Mouse (Mus musculus) lung, postnatal 10 days (tissue): Measurements from ENCODE around the gene Rad51c.
"Not testable (repeated sequence)": the region's sequence is repeated elsewhere in the genome, so short reads cannot be mapped to it uniquely, and the experiment has no call there.

ENCODE experiments used
- DNase-seq: peaks from one replicate; pipeline ENCODE4 v3.0.0; 2021

Gene Rad51c

DNA sequence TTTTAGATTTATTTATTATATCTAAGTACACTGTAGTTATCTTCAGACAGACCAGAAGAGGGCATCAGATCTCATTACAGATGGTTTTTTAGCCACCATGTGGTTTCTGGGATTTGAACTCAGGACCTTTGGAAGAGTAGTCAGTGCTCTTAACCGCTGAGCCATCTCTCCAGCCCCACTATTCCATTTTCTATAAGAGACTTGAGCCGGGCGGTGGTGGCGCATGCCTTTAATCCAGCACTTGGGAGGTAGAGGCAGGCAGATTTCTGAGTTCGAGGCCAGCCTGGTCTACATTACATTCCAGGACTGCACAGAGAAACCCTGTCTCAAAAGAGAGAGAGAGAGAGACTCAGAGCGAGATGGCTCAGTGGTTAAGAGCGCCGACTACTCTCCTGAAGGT, 27.1 kb upstream of the Rad51c start:
- DNase-seq = not testable (repeated sequence)

DNA sequence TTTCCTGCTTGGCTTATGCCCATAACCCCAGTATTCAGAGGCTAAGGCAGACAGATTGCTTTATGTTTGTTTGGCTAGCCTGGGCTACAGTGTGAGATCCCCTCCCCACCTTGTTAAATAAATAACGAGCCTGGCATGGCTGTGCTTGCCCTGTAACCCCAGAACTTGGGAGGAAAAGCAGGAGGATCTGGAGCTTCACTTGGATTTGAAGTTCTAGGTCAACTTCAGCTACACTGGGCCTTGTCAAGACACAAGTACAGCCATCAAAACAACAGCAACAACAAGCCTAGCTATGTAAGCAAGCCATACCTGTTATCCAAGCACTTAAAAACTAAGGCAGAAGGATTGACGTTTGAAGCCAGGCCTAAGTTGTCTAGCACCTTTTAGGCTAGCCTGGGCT, 25.6 kb upstream of the Rad51c start:
- no peak for DNase-seq

DNA sequence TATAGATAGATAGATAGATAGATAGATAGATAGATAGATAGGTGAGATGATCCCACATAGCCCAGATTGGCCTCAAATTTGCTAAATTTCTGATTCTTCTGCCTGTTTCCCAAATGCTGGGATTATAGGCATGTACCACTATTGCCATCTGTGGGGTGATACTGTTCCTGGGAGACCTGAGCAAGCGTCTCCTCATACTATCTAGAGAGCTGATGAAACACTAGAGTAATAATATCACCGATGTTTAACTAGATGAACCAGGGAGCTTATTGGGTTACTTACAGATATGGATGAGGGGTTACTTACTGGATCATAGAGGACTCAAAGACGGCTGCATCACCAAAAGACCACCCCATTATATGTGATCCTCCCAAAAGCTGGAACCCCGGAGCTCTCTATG, 24.6 kb upstream of the Rad51c start:
- DNase-seq = no peak

DNA sequence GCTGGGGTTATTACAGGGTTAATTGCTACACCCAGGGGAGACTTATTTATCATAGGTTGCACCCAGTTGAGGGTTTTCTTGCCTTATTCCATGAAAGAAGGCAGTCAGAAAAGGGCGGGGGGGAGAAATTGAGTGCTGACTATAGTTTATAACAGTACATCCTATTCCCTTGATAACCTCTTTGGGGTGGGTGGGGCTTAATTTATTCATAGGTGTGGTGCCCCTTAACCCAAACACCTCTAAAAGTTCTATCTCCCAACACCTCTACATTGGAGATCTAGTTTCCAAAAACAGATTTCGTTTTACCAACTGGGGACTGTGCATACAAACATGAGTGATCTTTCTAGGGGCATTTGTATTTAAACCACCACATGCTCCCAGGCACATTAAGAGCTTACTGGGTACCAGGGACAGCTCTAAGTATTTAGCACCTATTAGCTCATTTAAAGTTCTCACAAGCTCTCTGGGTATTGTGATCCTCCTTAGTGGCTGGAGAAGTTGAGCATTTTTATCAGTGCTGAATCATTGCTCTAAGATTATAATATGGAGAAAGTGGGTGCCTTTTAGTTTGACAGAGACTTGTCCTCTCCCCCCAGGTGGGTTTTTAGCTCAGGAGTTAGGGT, 23.4 kb upstream of the Rad51c start:
- no peak for DNase-seq

DNA sequence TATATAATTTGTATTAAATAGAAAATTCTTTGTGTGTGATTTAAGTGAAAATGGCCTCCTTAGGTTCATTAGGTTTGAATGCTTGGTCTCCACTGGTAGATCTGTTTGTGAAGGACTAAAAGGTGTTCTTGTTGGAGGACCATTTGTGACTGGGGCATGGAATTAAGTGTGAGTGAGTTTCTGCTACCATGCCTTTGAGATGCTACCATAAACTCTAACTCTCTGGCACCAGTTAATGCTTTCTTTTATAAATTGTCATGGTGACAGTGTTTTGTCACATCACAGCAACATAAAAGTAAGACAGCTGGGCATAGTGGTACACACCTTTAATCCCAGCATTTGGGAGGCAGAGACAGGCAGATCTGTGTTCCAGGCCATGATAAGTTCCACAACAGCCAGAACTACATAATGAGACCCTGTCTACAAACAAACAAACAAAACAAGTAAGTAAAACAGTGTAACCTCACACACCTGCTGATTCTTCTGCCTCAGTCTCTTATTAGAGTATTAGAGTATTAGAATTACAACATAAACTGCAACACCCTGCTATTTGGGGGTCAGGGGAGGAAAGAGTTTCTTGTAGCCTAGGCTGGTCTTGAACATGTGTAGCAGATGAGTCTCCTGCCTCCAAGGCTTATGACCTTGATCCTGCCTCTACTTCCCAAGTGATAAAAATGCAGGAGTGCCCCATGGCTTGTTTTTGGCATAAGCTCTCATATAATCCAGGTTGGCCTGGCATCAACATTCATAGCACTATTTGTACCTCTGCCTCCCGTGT, 22.7 kb upstream of the Rad51c start:
- no peak for DNase-seq

DNA sequence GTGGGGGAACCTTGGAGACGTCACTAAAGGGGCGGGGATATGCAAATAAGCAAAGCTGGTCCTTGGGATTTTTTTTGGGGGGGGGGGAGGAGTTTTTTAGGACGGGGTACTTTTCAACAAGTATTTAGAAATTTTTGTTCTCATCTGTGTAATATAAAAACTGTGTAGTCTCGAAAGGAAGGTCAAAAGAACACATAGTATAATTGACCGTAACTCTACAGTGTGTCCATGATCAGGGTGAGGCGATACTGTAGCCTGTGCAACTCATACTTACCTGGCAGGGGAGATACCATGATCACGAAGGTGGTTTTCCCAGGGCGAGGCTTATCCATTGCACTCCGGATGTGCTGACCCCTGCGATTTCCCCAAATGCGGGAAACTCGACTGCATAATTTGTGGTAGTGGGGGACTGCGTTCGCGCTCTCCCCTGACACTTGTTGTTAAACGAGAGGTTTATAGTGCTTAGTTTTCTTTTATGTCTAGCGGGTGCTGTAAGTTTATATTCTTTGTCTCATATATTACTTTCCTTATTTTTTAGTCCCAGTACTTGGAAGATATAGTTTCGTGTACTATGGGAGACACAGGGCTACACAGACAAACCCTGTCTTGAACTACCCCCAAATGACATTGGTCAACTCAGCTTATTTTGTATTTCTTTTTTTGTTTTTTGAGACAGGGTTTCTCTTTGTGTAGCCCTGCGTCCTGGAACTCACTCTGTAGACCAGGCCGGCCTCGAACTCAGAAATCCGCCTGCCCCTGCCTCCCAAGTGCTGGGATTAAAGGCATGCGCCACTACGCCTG, 21.9 kb upstream of the Rad51c start:
- peak; percentile 94 for DNase-seq

DNA sequence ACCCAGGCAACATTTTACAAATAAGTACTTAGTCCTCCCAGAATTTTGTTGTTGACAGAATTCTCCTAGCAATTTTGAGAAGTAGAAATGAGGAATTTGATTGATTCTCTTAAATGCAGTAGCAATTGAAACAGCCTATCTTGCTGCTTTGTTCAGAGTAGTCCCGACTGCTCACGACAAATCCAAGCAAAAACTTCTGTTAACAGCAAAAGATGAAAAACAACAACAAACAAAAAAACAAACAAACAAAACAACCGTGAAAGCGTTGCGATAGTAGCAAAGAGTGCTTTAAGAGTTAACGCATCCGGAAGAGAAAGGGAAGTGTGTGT, 21.3 kb upstream of the Rad51c start:
- no peak for DNase-seq

DNA sequence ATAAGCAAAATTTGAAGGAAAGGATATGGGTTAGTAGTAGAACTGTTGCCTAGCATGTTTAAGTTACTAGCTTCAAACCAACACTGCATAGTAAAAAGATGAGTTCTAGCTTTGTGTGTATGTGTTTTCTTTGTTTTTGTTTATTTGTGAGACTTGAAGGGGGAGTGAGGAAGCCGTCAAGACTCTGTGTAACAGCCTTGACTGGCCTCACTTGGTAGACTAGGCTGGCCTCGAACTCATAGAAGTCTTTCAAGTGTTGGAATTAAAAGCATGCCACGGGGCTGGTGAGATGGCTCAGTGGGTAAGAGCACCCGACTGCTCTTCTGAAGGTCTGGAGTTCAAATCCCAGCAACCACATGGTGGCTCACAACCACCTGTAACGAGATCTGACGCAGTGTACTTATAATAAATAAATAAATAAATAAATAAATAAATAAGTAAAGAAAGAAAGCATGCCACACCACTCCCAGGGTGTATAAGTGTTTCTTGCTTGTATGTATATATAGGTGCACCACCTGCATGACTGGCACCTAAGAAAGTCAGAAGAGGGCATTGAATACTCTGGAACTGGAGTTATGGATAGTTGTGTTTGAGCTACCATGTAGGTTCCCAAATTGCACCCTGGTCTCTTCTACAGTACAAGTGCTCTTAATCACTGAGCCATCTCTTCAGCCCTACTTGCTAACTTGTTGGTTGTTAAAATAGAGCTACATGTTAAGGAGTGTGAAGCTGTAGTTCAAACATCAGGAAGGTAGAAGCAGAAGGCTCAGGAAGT, 19.0 kb upstream of the Rad51c start:
- DNase-seq = no peak

DNA sequence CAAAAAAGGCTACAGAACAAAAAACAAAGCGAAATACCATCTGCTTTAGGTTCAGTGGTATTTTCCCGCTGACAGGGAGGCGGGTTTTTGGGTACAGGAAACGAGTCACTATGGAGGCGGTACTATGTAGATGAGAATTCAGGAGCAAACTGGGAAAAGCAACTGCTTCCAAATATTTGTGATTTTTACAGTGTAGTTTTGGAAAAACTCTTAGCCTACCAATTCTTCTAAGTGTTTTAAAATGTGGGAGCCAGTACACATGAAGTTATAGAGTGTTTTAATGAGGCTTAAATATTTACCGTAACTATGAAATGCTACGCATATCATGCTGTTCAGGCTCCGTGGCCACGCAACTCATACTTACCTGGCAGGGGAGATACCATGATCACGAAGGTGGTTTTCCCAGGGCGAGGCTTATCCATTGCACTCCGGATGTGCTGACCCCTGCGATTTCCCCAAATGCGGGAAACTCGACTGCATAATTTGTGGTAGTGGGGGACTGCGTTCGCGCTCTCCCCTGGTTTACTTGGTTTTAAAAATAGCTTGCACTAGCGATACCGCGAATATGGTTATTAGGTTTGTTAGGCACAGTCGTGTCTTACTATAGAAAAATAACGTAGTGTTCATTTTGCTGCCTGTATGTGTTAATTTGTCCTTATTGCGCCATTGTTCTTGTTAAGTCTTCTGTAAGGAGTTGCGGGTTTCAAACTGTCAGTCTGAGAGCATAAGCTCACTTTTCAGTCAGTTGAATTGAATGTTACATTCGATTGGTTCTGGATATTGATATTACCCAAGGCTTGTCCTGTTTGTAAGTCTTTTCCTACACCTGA, 18.0 kb upstream of the Rad51c start:
- DNase-seq = peak; percentile 89

DNA sequence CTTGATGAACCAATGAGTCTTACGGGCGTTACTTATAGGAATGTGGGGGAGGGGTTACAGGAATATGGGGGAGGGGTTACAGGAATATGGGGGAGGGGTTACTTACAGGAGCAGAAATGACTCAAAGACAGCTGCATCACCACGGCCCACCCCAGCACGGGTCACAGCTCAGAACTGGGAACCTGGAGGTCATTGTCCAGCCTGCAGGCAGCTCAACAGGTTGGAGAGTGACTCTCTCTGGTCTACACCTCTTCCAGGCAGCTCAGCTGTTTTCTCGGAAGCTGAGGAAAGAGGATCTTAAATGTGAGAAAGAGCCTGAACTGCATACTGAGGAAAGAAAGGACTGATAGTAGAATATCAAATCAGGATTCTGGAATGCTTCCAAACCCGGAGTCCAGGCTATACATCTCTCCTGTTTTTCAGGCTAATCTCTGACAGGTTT, 17.0 kb upstream of the Rad51c start:
- peak; percentile 21 for DNase-seq

DNA sequence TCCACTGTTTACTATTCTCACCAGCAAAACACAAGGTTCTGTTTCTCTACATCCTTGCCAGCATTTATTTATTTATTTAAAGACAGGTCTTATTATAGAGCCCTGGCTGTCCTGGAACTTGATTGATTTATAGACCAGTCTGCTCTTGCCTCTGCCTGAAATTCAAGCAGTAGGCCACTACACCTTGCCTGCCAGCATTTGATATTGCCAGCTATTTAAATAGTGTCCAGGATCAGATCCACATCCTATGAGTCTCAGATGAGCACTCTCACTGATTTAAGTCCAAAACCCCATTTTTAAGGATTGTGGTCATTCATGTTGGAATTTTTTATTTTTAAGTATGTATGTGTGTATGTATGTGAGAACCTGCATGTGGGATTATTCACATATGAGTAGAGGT, 16.1 kb upstream of the Rad51c start:
- no peak for DNase-seq

DNA sequence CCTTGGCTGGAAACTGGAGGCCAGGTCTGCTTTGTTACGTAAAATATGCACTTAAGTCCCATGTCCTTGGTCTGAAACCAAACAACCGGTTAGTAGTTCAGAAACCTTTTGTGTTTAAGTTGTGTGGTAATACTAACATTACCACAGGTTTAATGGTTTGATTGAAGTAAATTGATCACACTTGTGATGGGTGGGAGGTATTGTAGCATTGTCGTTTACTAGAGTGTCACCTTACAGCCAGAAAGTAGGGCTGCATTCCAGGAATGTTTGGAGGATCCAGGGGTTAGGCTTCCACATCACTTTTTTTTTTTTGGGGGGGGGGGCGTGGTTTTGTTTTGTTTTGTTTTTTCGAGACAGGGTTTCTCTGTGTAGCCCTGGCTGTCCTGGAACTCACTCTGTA, 11.4 kb upstream of the Rad51c start:
- DNase-seq = no peak

DNA sequence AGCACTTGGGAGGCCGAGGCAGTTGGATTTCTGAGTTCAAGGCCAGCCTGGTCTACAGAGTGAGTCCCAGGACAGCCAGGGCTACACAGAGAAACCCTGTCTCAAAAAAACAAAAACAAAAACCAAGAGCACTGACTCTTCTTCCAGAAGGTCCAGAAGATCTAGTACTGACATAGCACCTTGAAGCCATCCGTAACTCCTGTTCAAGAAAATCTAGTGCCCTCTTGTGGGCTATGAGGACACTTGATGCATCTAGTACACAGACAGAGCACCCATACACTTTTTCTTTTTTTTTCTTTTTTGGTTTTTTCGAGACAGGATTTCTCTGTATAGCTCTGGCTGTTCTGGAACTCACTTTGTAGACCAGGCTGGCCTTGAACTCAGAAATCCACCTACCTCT, 8.7 kb upstream of the Rad51c start:
- DNase-seq = not testable (repeated sequence)

DNA sequence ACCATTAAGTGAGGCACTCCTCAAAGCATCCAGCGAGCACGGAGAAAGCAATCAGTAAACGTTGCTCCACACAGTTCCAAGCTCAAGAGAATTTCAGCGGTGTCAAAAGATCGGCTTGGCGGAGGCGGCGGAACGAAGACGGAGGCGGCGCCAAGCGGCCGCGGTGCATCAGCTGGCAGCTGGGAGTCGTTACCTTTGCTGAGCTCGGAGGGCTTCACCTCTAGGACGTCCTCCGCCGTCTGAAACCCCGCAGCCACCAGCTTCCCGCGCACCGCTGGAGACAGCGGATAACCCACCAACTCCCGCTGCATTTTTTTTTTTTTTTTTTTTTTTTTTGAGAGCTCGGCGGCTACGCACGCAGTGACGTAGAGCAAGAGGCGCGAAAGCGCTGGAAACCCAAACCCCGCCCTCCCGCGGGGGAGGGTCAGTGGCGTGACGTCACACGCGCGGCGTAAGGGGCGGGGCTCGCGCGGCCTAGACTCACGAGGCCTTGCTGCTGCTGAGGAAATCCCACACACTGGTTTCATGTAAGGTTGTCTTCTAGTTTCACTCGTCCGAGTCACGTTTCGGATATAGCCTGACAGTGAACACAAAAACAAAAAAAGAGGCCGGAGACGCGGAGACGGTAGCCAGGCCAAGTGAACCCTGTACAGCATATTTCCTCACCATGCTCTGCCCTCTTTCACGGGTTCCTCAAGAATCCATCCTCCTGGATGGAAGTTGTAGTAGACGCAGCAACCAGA, 472 bp downstream of the Rad51c start:
- DNase-seq = peak; percentile 97

DNA sequence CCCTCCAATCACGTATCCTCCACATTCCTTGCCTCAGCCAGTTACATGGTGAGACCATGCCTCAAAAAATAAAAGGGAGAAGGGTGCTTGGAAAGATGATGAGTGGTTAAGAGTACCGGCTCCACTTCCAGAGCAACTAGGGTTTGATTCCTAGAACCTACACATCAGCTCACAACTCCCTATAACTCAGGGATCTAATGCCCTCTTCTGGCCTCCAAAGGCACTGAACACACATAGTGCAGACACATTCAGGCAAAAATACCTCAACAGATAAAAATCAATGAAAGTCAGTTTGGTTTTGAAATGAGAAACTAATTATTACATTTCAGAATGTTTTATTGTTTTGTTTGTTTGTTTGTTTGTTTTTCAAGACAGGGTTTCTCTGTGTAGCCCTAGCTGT, 6.4 kb downstream of the Rad51c start:
- no peak for DNase-seq

DNA sequence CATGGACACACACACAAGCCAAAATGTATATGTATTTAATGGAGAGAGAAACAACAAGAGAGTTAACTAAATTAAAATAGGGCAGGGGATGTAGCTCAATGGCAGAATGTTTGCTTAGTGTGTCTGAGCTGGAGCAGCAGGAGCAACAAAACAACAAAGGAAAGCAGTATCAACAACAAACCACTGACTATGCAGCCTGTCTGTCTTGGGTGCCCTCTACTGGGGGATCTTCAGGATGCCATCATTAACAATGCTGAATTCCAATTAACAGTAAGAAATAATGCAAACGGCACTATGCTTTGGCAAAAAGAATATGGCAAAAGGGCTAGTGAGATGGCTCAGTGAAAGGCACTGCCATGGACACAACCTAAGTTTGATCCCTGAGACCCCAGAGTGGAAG, 10.9 kb downstream of the Rad51c start:
- DNase-seq = peak; percentile 61

DNA sequence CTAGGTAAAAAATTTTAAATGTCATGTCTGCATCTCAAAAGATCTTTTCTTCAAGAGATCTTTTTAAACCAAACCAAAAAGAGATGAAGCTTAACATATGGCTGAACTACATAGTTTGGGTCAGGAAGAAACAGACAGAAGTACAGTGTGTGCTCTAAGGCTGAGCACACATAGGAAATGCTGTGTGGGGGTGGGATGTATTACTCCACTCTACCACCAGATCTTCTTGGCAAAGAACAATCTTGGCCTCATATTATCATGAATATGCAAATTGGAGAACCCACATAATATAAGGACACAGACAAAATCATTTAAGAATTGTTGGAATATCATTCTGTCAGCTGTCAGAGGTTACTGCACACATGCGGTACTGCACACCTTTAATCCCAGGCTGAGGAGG, 19.1 kb downstream of the Rad51c start:
- no peak for DNase-seq

DNA sequence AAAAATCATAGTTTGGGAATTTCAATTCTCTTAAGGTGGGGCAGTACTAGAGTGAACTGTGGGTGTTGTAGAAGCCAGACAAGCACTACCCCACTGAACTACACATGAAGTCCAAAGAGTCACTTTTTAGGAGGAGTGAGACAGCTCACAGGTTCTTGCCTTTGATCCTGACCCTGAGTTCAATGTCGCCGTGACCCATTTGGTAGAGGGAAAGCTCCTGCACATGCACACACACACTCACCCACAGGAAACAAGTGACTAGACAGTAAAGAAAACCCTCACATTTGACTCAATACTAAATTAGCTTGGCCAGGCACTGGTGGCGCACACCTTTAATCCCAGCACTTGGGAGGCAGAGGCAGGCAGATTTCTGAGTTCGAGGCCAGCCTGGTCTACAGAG, 20.2 kb downstream of the Rad51c start:
- no peak for DNase-seq

DNA sequence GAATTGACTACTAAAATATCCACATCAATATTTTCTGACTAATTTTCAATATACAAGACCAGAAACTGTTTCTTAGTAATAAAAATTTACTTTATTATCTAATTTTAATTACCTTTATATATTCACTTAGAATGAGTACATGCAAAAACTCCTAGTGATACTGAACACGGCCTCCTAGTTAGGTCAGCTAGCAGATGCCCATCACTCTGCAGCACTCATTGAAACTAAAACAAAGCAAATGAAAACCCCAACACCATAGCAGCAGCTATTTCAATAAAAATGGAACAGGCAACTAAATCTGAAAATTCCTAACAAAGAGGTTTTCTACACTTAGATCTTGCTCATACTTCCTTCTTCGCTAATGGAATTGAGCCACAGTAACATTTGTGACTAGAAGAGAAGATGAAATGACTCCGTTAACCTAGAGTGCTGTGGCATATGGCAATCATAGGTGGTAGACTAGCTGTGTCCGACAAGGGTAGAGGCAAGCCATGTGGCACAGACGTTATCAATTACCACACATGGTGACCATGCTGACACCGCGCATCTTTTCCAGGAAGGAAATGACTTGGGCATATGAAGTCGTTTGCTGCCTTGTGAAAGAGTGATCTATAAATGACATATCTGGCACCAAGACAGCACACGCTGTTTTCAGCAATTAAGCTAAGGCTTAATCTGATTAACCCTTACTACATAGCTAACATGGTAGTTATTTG, 36.7 kb downstream of the Rad51c start:
- no peak for DNase-seq

DNA sequence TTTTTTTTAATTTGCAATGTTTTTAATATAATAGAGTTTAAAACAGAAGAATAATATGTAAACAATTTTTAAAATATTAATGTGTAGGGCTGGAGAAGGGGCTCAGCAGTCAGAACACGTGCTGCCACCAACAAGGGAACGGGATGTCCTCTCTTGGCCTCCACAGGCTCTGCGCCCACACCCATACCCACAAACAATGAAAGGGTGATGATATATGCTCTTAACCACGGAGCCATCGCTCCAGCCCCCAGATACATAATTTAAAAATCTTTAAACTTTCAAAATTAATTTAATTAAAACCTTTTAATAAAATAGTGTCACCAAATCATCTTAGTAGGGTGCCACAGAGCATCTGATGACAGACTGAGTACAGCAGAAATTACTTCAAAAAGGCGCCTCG, 37.7 kb downstream of the Rad51c start:
- DNase-seq = no peak

DNA sequence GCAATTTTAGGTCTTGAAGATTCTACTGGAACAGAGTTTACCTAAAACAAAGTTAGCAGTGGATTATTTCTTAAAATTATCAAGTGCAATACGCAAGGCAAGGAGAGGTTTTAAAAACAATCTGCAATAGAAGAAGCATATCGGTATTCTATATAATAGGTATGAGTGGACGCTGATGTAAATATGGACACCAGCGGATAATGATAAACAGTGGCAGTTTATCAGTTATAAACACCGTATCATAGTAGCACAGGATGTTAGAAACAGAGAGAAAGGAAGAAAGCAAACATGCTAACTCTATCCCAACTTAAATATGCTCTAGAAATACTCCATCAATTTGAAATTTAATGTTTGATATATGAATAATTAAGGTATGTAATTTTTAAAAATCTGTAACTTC, 39.6 kb downstream of the Rad51c start:
- no peak for DNase-seq
